Mouse (Mus musculus) gastrocnemius, postnatal 25 days (tissue): ENCODE measurements around the gene Hdac4. TPM values are rescaled to one million over a fixed set of nuclear protein-coding genes. Genes with fewer than 3 reads are reported as not detected.

Experiments
- DNase-seq: peaks from one replicate; pipeline ENCODE4 v3.0.0; 2022
- total RNA-seq, 2 experiments: library from RNA; stranded (reverse); gene quantifications; 1 replicate in 1 of 2; 2 replicates in 1 of 2; pipeline ENCODE4 v1.2.3; 2021

Hdac4 gene
- total RNA-seq, 2 experiments from 2014 or later: 48.2 to 56.6 TPM

- no peak for DNase-seq
Measured at GRCm38 (mm10) chr1:92023906-92024305, 171.6 kb downstream of the Hdac4 start.

GRCm38 (mm10) chr1:92022009-92022408, 173.5 kb downstream of the Hdac4 start:
- DNase-seq: no peak

DNA sequence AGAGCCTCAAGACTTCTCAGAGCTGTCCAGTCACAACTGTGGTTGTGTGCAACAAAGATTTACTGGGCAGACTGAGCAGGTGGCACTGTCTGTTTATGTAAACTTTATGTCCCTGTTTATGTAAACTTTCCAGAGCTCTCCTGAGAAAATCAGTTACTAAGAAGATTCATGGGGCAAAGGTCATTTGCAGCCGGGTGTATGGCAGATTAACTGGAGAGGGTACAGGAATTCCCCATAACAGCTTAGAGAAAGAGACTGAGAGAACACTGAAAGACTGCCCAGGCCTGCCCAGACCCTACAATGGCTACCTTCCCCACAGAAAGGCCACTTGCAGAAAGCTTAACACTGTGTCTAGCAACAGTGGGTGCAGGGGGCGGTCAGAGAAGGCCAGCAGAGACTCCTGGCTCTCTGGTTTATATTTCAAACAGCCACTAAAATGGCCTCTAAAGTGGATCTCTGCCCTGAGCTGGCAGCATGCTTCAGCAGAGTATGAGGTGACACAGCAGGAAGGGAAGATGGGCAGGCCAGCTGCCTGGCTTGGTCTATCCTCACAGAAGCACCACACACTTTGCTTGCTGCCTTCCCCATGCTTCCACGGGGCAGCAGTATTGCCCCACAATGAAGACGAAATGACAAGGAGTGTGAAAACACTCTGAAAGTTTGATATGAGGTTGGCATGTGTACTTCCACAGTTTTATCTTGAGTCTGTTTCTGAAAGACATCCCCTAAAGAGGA, 179.4 kb downstream of the Hdac4 start:
- peak; percentile 56 for DNase-seq

- no peak for DNase-seq
Measured at GRCm38 (mm10) chr1:92015252-92015651, 180.2 kb downstream of the Hdac4 start.

DNA sequence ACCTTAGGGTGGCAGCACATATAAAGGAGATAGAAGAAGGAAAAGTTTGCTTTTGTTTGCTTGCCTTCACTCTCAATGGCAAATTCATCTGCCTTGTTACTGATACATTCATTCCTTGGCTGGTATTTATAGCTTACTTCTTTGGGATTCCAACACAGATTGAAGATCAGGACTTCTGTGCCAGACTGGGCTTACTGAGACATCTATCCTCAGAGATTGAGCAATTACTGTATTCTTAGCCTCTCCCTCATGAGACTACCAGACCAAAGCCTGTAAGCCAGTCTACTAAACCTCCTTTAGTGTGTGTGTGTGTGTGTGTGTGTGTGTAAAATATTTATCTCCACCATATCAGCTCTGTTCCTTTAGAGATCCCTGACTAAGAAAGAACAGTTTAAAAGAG, 181.0 kb downstream of the Hdac4 start:
- no peak for DNase-seq

- no peak for DNase-seq
Measured at GRCm38 (mm10) chr1:92006666-92007065, 188.8 kb downstream of the Hdac4 start.

DNA sequence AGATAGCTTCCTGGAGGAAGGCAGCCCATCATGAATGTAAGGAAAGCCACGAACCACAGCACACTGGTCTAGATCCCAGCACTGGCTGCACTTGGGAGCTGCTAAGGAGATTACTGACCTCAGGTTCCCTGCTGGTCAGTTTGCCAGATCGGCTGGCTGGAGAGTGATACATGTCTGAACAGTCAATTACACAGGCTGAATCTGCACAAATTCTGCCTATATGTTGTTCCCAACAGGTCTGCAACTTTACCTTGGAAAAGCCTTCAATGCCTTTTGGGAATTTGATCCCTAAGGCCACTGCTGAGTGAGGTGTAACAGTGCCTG, 189.9 kb downstream of the Hdac4 start:
- peak; percentile 35 for DNase-seq

- no peak for DNase-seq
Measured at GRCm38 (mm10) chr1:92004906-92005616, 190.4 kb downstream of the Hdac4 start.

- no peak for DNase-seq
Measured at GRCm38 (mm10) chr1:92004122-92004521, 191.4 kb downstream of the Hdac4 start.

- DNase-seq: no peak
Measured at GRCm38 (mm10) chr1:92000226-92000625, 195.3 kb downstream of the Hdac4 start.

- no peak for DNase-seq
Measured at GRCm38 (mm10) chr1:91993658-91994165, 201.8 kb downstream of the Hdac4 start.

DNA sequence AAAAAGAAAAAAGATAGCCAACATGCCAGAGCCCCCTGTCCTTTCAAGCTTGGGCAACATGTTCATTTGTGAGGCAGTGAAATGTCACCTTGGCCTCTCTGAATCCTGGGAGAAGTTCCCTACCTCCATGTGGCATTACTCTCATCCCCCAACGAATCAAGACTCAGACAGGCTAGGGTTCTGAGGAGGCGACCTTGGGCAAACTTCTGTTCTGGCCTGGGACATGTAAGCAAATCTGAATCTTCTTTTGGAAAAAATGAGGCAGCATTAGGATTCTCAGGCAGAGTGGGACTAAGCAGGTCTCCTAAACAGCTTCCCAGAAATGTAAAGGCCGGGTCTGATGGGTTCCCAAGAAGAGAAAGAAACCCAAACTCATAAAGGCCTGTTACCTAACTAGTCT, 202.8 kb downstream of the Hdac4 start:
- no peak for DNase-seq

DNA sequence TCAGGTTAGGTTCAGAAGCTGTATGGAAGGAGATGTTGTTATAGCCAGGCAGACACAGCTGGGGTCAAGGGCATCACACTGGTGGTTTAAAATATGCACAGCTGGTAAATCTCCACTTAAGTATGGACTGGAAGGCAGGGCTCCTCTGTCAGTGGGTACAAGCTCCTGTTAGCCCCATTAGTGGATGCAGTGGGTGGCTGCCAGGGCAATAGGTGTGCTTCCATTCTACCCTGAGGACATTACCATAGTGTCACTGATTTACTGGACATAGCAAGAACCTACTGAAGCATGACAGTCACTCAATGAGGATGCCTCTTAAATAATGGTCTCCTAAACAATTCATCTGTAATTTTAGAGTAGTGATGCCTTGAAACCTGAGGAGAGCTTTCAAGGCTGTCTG, 203.9 kb downstream of the Hdac4 start:
- DNase-seq: no peak

DNA sequence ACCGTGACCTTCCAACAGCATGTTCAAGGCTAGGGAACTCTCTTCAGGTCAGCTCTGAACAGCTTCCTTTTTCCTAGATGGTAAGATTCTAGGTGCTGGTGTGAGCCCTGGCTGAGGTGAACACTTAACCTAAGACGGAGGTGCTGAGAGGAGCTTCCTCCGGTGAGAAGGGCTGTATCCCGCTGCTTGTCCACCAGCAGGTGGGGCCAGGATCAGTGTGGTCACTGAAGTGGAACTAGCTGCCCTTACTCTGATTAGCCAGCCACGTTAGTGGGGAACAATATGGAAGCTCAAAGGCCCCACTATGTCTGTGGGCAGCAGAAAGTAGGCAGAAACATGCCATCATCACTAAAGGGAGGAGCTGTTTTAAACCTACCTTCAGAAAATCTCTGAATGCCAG, 204.6 kb downstream of the Hdac4 start:
- no peak for DNase-seq

DNA sequence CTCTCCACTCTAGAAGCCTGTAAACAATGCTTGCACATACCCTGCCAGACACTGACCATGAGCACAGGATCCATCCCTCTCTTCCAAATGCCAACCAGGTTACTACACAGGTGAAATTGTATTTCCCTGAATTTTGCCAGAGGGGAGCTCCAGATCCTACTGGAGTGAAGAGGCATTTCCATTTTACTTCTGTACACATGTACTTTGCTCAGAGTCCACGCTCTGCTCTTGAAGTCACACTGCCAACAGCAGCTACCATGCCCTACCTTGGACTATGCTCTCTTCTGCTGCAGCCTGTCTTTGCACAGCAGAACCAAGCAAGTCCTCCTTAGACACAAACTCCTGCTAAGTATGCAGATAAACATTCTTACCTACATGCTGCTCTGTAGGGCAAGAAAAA, 206.6 kb downstream of the Hdac4 start:
- DNase-seq: no peak

DNA sequence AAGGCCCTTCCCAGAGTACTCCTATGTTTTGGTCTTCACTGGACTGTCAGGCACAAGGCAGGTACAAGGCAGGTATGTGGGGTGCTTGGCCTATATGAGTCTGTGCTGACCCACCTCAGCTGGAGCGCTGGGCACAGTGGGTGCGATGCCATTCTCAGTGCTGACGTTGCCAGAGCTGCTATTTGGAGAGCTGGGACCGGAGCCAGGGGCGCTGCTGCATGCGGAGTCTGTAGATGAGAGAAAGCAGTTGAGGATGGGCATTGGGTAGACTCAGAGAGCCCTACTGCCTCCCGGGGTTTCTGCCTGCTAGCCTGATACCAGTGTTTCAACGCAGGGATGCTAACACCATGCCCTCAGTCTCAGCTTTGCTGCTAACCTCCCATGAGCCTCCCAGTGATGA, 208.1 kb downstream of the Hdac4 start:
- DNase-seq: peak; percentile 30

- DNase-seq: peak; percentile 32
Measured at GRCm38 (mm10) chr1:91985783-91986182, 209.7 kb downstream of the Hdac4 start.

DNA sequence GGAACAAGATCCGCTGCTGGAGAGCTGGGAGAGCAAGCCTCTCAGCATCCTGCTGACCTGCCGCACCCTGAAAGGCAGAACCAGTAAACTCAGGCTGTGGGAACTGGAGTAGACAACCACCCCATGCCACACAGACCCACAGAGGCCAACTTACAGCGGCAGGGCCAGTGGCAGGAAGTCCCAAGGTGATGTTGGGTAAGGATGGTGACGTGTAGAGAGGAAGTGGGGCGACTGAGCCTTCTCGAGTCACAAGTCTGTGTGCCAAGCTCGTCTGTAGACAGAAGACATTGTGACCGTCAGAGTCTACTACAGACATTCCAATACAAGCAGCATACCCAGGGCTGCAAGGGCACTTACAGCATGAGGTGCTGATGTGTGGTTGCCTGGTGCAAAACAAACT, 211.0 kb downstream of the Hdac4 start:
- DNase-seq: no peak

DNA sequence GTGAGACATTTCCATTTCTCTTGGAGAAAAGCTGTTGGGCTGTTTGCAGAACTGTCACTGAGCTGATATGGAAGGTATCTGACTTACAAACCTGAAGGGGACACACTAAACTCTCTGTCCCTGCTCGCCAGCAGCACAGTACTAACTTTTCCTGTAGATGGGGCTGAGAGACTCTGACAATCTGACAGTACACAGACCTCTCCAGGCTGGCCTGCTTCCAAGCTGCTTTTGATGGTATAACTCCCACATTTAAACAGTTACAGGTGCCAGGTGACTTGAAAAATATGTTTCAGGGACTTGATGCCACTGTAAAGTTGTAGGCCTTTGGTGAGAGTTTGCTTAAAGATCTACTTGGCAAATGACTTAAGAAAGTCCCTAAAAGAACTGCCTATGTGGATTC, 214.1 kb downstream of the Hdac4 start:
- DNase-seq: no peak

DNA sequence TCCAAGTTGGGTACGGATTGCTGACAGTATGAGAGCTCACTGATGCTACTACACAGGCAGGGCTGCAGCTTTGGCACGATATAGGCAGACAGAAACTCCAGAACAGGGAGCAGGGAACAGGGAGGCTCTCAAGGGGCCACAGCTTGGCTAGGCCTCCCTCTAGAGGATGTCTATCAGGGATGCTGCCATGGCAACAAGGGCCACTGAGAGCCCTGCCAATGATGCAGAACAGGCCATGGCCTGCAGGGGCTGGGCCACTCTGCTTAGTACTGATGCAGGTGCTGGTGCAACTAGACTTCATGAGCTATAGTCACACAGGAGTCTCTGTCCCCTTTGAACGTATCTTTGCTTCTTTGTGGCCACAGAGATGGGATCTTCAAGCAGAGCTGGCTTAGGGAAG, 217.1 kb downstream of the Hdac4 start:
- DNase-seq: peak; percentile 30

DNA sequence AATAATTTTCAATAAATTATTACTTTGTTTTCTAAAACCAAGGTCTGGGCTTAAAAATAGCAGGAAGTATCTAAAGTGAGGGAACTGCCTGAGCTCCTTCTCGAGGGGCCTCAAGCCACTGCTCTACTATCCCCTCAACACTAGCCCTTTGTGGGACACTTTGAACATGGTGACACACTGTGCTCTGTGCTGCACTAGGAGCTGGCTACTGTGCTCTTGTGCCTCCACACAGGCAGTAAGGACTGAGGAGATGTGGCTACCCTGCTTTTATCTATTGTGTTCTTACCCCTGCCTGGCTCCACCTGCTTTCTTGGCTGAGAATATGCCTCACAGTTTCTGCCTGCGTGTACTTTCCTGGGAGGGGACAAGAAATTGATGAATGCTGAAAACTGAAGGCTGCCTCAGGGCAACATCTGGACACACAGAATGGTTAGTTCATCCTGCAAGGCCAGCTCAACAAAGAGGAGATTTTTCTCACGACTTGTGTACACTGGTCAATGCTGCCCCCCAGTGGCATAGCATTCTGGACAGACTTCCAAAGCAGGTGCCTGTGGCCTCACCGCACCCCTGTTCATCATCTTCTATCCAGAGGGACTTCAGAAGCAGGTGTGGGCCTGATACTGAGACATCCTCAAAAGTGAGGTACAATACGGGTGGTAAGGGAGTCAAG, 226.7 kb downstream of the Hdac4 start:
- DNase-seq: no peak

DNA sequence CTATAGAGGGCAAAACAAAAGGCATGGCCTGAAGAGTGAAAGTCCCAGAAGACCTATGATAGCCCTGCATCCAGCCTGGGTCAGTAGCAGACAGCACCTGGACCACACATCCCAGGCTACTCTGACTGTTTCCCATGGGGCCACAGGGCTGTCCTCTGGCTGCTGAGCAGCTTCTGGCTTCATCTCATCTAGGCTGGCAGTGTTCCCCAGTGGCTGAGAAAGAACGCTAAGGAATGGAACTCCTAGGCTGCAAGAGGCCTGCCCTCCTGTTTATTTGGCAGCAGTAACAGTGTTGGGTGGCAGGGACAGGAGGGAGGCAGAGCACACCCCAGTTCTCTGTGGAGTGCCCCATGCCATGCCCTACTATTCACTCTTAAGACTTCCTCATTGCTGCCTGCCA, 228.5 kb downstream of the Hdac4 start:
- peak; percentile 58 for DNase-seq
